Mouse (Mus musculus) embryo, embryonic 11 days (tissue): Measurements from ENCODE around the gene Rtn1.
A peak's percentile ranks its signal among the peaks of the same experiment; 100 is the strongest.

Experiments
- DNase-seq: peaks from one replicate; pipeline ENCODE4 v3.0.0-alpha.2; 2015

Gene Rtn1

GRCm38 (mm10) chr12:72373916-72374615 is 34.8 kb downstream of the Rtn1 start:
- peak; percentile 73 for DNase-seq

- no peak for DNase-seq
Measured at GRCm38 (mm10) chr12:72370081-72370480, 38.8 kb downstream of the Rtn1 start.

- no peak for DNase-seq
Measured at GRCm38 (mm10) chr12:72366763-72367162, 42.1 kb downstream of the Rtn1 start.

GRCm38 (mm10) chr12:72366104-72366437 is 42.8 kb downstream of the Rtn1 start:
- no peak for DNase-seq

GRCm38 (mm10) chr12:72365231-72366103 is 43.4 kb downstream of the Rtn1 start:
- DNase-seq, result peak; percentile 37

- no peak for DNase-seq
Measured at GRCm38 (mm10) chr12:72364543-72364942, 44.3 kb downstream of the Rtn1 start.

GRCm38 (mm10) chr12:72361701-72362354 is 47.0 kb downstream of the Rtn1 start:
- DNase-seq, result no peak

- DNase-seq, result no peak
Measured at GRCm38 (mm10) chr12:72360926-72361615, 47.8 kb downstream of the Rtn1 start.

- DNase-seq, result no peak
Measured at GRCm38 (mm10) chr12:72359903-72360302, 49.0 kb downstream of the Rtn1 start.

GRCm38 (mm10) chr12:72357667-72358420 is 51.0 kb downstream of the Rtn1 start:
- DNase-seq, result no peak

- DNase-seq, result no peak
Measured at GRCm38 (mm10) chr12:72354241-72354640, 54.6 kb downstream of the Rtn1 start.

- no peak for DNase-seq
Measured at GRCm38 (mm10) chr12:72353506-72353905, 55.3 kb downstream of the Rtn1 start.

GRCm38 (mm10) chr12:72348508-72348907 is 60.3 kb downstream of the Rtn1 start:
- no peak for DNase-seq

- DNase-seq, result no peak
Measured at GRCm38 (mm10) chr12:72347184-72347583, 61.7 kb downstream of the Rtn1 start.

- DNase-seq, result no peak
Measured at GRCm38 (mm10) chr12:72343639-72344038, 65.2 kb downstream of the Rtn1 start.

- DNase-seq, result no peak
Measured at GRCm38 (mm10) chr12:72336009-72336408, 72.8 kb downstream of the Rtn1 start.

GRCm38 (mm10) chr12:72332488-72333013 is 76.3 kb downstream of the Rtn1 start:
- DNase-seq, result no peak

GRCm38 (mm10) chr12:72331912-72332487 is 76.9 kb downstream of the Rtn1 start:
- no peak for DNase-seq

- no peak for DNase-seq
Measured at GRCm38 (mm10) chr12:72326087-72326486, 82.8 kb downstream of the Rtn1 start.

- DNase-seq, result peak; percentile 21
Measured at GRCm38 (mm10) chr12:72325025-72325424, 83.8 kb downstream of the Rtn1 start.

GRCm38 (mm10) chr12:72324210-72324871 is 84.5 kb downstream of the Rtn1 start:
- DNase-seq, result no peak
